Mouse (Mus musculus) skeletal muscle tissue, adult 2 months (tissue): ENCODE measurements around the gene Dzip1l.
A peak's percentile ranks its signal among the peaks of the same experiment; 100 is the strongest.
"Not testable (repeated sequence)": the region's sequence is repeated elsewhere in the genome, so short reads cannot be mapped to it uniquely, and the experiment has no call there.

Experiments
- DNase-seq: peaks from one replicate; pipeline ENCODE4 v3.0.0-alpha.2; 2012; ENCODE audit warnings: low read depth, low spot score

The Dzip1l gene

DNA sequence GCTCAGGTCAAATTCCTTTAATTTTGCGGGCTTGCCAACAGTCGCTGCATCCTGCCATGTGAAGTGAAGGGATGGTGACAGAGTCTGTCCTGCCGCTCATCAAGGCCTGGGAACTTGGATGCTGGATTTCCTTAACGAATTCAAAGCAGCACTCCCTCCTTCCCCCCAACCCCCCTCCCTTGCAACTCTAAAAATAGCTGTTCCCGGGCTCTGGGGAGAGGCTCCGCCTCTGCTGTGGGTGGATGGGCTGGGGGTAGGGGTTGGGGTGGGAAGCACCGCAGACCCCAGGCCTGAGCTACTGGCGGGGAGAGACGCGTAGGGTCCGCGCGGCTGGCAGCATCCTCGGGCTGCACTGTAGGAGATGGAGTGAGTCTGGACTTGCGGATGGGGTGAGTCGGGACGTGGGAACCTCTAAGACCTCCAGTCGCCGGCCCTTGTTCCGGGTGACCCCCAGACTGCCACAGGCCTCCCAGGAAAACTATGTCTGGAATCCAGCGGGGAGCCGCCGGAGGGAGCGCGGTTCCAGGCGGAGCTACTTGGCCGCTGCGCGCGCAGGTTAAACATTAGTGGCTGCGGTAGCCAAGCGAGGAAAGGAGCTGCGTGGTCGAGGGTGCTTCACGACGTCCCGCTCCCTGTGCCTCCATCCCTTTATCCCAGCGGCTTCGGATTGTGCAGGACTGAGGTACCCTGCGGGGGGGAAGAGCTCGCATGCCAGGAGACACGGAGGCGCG is at the start of gene Dzip1l:
Gene Dzip1l (plus strand): TSS at position 216 of the 731 bp plus-strand sequence.
- peak; percentile 21 for DNase-seq

DNA sequence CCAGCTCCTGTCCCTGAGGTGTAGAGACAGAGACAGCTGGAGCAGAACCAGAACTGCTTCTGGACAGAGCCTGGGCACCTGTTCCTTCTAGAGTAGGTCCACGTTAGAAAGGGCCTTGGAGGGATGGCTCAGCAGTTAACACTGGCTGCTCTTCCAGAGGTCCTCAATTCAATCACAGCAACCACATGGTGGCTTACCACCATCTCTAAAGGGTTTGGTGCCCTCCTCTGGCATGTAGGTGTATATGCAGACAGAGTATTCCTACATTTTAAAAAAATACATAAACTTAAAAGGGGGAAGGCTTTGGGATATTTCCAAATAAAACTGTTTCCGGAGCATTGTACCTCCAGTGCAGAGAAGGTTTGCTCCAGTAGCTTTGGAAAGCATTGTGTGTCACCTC is 48.6 kb upstream of the Dzip1l start:
- peak; percentile 32 for DNase-seq

DNA sequence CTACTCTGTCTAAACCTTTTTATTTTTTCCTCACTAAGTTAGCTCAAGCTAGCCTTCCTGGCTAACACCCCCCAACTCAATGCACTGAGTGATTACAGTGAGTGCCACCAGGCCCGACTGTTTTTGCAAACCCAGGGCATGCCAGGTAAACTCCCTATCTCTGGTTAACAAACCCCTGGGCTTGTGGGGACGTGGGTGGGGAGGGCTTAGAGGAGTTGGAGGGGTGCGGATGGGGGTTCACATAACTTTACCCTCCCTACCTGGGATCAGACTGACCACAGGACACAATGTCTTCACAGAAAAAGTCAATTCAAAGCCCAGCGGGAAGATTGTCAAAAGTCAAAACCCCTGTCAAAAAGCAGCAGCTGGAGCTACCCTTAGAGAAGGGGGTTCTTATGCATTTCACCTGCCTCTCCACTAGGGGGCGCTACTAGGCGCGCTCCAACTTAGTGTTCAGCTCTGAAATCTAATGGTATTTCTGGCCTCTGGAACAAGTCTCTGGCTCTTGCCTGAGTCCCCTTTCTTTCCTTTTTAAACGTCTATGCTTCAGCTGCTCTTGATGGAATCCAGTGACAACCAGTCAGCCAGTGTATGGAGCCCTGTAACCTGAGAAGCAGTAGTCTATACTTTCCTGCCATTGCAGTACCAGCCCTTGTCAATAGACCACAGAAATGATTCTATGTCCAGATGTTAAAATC is 41.6 kb upstream of the Dzip1l start:
- peak; percentile 23 for DNase-seq

DNA sequence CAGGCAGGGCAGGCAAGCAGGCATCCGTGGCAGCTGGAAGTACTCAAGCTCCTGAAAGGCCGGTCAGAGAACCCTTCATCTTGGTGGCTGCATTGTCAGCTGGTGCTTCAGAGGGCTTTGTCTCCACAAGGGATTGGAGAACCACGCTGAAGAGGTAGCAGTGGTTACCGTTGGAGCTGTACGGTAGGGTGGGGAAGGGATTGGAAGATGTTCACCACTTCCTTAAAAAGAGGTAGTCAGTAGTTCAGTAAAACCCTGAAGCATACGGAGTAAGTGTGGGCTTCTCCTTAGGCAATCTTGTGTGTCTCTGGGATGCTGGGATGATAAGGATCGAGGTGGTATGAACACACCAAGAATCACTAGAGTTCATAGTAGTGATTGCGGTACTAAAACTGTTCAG is 38.2 kb upstream of the Dzip1l start:
- no peak for DNase-seq

DNA sequence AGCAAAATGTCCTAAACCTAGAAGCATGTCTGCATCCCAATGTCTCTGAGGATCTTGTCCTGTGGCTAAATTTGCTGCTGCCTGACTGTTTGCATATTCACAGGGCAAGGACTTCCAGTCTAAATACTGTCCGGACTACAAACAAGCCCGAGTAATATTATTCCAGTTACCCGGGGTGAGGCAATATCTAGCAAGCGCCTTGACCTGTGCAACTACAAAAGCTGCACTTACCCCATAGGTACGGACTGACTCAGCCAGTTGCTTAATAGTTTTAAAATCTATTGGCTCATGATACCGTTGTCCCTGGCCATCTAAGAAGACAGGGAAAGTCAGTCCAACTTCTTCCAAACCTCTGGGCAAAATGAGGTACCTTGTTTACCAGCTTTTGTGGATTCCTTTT is 30.2 kb upstream of the Dzip1l start:
- not testable (repeated sequence) for DNase-seq

DNA sequence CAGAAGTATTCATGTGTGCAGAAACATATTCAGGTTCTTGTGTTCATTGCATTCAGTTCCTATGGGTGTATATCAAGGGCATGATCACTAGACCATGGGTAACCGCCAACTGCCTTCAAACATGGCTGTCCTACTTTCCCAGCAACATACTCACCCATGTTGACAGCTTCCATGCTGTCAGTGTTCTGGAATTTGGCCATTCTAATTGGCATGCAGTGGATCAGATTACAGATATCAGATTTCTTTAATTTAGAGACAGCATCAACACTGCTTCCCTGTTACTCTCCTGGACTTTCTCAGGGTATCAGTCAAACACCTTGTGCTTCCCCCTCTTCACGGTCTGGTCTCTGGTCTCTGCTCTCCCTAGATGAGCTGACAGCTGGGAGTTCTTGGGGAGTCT is 25.7 kb upstream of the Dzip1l start:
- DNase-seq = no peak

DNA sequence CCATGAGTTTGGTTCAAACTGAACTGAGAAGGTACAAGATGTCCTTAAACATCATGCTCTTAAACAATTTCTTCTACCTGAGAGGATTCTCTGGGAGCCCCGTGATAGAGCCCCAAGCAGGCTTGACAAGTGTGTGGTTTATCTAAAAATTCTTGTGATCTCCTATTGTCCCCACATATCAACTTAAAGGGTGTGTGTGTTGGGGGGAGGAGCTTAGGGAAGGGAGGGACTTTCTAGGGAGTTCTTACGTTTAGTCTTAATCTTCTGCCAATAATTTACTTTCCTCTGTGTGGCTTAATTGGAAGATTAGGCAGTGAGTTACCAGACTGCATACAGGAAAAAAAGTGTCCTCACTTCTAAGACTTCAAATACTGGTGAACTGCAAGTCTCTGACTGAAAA is 17.1 kb upstream of the Dzip1l start, which contains the start of gene A4gnt:
Gene A4gnt (plus strand): TSS at position 301 of the 400 bp plus-strand sequence.
- DNase-seq = no peak

DNA sequence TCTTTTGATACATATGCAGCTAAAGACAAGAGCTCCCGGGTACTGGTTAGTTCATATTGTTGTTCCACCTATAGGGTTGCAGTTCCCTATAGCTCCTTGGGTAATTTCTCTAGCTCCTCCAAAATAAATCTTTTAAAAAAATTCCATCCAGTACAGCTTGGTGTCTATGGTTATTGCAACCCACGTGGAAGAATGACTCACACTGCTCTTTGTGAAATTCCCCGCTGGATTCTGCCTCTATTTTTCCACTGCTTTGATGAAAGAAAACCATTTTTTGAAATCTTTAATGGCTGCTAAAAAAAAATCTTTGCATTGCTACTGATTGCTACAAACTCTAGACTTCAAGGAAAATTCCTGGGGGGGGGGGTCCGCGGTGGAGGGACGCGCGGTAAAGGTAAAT is 9.6 kb upstream of the Dzip1l start:
- no peak for DNase-seq

DNA sequence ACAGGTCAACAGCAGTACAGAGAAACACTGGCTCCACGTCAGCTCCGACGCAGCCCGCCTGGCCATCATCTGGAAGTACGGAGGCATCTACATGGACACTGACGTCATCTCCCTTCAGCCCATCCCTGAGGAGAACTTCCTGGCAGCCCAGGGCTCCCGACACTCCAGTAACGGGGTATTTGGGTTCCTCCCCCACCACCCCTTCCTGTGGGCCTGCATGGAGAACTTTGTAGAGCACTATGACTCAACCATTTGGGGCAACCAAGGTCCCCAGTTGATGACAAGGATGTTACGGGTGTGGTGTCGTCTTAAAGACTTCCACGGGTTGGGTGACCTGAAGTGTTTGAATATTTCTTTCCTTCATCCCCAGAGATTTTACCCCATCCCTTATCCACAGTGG is 9.1 kb upstream of the Dzip1l start:
- no peak for DNase-seq

DNA sequence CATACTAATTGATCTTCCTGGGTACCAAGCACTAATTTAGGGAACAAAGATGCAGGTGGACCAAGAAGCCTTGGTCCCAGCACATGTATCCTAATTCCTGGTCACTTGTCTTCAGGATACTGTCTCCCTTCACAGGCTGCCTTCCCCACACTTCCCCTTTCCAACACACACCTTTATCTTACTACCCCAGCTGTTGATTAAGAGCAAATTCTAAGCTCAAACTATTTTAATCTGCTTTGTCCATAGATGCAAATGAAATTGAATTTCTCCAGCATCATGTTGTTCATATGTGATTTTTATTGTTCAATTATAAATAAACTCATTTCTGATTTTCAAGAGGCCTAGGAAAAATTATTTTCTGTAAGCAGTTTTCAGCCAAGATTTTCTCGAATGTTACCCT is 7.3 kb upstream of the Dzip1l start:
- DNase-seq = no peak

DNA sequence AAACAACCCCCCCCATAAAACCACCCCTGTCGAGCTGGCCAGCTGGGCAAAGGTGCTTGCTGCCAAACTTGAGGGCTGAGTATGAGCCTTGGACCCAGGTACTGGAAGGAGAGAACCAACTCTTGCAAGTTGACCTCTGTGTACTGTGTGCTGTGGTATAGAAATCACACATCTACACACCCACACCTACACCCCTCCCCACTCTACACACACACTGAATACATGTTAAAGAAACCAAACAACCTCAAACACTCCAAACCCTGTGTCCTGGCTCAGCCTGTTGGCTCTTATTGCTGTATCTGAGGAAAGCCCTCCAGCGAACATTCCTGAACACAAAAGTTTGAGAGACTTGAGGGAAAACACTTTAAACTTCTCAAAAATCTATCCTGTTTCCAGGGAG is 6.3 kb upstream of the Dzip1l start:
- no peak for DNase-seq

DNA sequence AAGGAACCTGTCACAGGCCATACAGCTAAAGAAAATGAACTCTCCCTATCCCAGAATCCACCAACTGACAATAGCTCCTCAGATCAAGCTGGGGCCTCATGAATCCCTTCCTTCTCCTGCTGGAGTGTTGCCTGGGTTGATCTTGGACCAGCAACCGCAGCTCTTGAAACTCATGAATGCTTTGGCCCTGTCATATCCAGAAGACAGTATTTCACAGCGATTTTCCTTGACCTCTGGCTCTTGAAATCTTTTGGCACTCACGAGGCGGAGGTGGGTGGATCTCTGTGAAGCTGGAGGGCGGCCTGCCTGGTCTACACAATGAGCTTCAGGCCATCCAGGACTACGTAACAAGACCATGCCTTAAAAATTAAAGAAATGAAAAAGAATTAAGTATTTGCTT is 5.2 kb upstream of the Dzip1l start:
- peak; percentile 23 for DNase-seq

DNA sequence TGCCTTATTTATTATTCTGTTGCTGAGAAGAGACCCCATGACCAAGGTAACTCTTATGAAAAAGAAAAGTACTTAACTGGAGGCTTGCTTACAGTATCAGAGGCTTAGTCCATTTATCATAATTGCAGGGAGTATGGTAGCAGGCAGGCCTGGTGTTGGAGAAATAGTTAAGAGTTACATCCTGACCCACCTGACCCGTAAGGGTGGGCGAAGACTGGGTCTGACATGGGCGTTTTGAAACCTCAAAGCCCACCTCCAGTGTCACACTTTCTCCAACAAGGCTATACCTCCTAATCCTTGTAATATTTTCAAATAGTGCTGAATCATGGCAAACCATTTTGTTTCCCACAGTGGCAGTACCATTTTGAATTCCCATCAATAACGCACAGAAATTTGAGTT is 715 bp upstream of the Dzip1l start:
- no peak for DNase-seq

DNA sequence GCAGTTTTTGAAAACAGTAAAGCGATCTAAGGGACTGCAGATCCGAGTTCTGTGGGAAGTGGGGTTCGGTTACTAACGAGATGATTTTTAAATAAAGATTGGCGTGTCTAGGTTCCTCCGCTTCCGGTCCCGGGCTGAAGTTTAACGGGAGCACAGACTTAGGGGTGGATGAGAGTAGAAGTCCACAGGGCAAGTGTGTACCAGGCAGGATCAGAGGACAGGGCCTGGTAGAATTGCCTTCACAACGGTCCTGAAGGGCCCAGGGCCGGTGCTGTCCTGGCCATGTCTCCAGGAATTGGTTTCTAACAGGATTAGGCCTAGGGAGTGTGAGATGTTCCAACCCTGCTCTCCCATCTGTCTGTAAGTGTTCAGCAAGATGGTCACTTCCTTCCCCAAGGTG is 775 bp downstream of the Dzip1l start:
- DNase-seq = no peak

DNA sequence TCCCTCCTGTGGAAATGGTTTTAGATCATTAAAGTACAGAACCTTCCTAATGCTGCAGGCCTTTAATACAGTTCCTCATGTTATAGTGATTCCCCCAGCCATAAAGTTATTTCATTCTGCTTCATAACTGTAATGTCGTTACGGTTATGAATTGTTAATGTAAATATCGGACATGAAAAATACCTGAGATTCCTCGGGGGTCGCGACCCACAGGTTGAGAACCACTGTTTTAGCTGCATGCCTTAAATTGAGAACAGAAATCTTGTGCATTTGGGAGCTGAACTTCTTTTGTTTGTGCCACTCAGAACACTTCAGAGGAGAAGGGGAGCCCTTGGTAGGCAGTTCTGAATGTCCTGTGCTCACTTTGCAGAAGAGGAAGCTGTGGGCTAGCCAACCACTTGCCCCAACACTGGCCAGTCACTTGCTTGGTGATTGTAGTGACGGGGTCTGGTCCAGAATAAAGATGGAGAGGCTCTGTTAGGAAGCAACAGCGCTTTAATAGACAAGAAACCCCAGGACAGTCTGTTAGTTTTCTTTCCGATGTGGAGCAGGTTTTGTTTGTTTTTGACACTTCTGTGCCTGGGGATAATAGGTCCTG is 1.3 kb downstream of the Dzip1l start:
- DNase-seq = no peak

DNA sequence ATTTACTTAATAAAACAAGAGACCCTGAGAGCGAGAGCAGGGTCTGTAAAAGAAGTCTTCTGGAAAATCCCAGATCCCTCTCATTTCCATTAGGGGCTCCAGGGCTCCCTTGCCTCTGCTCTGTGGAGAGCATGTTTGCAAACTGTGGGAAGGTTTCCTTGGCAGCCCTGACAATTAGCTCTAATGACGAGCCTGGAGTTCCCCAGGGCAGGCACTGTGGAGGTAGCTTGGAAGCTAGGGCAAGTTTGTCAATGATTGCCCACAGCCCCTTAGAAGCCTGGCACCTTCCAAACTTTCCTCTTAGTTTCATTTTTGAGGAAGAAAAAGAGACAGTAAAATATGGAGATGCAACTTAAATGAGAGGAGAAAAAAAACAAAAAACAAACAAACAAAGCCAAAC is 2.5 kb downstream of the Dzip1l start:
- no peak for DNase-seq

DNA sequence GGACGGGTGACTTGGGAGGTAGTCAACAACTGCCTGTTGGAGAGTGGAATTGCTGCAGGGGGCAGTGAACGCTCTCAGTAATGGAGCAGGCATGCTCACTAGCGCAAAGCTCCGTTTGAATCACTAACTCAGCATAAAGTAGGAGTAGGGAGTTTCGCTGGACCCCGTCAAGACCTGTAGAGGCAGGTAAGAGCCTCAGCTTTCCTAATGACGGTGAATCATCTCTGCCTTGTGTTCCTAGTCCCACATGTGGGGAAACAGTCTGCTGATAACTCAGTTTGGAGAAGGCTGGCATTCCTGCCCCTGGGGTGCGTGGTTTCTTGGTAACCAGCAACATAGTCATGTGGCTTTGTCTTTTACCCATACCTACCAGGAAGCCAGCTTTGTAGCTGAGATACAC is 3.0 kb downstream of the Dzip1l start:
- DNase-seq = no peak

DNA sequence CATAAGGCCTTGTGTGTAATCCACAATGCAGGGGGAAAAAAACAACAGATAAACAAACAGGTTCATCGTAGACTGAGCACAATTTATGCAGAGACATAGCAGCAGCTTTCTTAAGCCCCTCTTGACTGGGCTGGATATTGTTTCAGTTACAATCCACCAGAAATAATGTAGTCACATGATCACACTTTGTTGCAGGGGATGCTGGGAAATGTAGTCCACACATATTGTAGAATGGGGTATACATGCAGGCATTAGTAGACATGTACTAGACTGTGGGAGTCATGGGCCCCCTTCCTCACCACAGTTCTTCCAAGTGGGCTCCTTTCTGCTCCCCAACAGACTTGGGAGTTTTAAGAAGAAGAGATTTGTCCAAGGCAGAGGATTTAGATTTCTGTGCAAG is 7.5 kb downstream of the Dzip1l start:
- DNase-seq = no peak

DNA sequence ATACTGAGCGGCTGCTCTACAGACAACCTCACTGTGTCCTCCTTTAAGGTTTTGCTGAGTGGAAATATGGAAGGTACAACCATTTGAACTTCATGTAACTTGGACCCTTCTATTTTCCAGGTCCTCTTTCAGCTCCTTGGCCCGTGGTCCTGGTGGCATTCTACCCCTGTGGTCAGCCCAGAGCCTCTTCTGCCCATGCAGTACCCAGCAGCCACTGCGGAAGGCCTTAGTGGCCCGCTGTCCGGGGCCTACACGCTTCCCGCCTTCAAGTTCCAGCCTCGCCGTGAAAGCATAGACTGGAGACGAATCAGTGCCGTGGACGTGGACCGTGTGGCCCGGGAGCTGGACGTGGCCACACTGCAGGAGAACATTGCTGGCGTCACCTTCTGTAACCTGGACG is 7.9 kb downstream of the Dzip1l start:
- DNase-seq = no peak

DNA sequence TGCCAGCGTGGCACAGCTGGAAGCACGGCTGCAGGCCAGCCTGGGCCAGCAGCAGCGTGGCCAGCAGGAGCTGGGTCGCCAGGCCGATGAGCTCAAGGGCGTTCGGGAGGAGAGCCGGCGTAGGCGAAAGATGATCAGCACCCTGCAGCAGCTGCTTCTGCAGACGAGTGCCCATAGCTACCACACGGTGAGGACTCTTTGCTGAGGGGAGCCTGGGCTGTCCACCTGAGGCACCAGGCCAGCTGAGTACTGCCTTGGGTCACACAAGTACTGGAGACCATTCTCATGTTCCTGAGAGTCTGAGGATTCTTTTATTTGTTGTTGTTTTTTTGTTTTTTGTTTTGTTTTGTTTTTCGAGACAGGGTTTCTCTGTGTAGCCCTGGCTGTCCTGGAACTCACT is 8.4 kb downstream of the Dzip1l start:
- DNase-seq = peak; percentile 16

DNA sequence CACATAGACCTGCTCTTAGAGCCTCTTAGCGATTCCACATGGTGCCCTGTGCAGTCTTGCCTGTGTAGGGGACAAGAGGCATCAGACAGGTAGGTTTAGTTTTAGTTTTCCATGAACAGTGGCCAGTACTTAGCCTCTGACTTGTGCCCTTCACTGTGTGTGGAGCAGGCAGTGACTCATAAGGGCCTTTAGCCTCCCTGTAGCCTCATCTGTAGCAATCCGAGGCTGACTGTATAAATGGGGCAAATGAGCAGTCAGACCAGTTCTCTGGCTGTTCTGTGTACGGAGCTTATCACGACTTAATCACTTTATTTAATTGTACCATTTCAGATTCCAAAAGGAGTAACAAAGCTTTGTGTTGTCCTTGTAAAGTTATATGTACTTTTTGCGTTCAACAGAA is 10.7 kb downstream of the Dzip1l start:
- DNase-seq = no peak

DNA sequence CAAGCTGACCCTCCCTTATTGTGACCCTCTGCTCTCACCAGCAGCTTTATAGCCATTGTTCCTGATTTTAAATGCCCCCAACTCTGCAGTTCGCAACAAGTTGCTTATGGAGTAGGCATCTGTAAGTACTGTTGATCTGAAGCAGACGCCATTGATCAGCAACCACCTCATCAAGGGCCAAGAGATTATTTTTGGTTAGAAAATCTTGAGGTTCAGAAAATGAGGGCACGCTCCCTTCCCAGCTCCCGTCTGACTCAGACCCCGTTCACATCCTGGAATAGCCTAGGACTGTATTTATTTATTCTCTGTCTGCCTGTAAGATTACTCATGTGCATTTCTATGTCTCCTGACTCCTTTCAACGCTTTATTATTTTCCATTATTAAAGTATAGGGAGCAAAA is 16.1 kb downstream of the Dzip1l start:
- DNase-seq = no peak

DNA sequence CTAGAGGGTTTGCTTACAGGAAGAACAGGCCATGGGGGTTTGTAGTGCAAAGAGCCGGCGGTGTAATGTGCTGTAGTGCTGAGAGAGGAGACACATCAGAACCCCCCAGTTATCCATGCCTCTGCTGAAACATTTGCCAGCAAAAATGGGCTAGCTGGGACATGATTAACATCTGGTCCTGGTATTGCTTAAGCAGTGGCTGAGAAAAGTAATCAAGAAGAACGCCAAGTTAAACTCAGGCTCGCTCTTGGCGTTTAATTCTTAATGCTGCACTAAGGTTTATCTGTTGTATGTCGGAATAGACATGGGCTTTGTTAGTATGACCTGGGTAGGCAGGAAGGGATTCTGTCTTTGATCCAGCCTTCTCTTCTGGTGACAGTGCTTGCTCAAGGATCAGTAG is 16.8 kb downstream of the Dzip1l start:
- no peak for DNase-seq
